Mouse (Mus musculus): ENCODE data around the gene Fam57b. TPM values are rescaled to one million over a fixed set of nuclear protein-coding genes. Genes with fewer than 3 reads are reported as not detected.

The Fam57b gene
- polyA plus RNA-seq, 1 experiment: 0.35 TPM

DNA sequence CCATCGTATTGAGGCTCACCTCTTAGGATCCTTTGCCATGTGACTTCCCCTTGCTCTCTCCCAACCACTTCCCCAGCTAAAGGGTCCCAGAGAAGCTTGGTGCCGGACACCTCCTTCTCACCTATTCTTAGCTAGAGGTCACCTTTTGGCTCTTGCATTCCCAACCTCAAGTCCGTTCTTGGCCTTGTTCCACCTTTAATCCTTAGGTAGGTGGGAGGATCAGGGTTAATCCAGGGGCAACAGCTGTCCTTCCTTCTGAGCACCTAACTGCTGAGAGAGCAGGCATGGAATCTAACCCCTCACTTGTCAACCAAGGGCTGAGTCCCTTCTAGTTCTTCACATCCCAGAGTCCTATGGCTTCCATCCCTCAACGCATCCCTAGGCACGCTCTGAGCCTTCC is 28.5 kb downstream of the Fam57b start:
- TF ChIP-seq GATA1 (IDR thresholded peaks at IDR 0.05; ENCODE audit: low read length): no peak

DNA sequence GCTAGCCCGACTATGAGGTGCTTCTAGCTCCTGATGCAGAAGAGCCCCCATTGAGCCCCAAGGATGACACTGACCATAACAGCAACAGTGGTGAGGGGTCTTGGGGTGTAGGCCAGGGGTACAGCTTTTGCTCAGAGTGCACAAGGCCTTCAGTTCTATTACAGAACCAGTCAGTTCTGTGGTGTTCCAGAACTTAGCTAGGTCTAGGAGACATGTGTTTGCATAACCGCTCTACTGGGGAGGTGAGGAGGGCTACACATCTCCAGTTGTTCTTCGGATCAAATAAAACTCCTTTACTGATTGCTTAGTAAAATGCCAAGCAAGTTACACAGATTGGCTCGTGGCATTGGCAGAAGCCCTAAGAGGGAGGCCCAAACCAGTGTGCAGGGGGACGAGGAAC is 34.1 kb downstream of the Fam57b start, which contains the start of gene 4930451I11Rik:
Gene 4930451I11Rik, minus strand, starts transcription at position 101 of the 400 bp plus-strand sequence.
- TF ChIP-seq GATA1 (IDR thresholded peaks at IDR 0.05; ENCODE audit: low read length): no peak

DNA sequence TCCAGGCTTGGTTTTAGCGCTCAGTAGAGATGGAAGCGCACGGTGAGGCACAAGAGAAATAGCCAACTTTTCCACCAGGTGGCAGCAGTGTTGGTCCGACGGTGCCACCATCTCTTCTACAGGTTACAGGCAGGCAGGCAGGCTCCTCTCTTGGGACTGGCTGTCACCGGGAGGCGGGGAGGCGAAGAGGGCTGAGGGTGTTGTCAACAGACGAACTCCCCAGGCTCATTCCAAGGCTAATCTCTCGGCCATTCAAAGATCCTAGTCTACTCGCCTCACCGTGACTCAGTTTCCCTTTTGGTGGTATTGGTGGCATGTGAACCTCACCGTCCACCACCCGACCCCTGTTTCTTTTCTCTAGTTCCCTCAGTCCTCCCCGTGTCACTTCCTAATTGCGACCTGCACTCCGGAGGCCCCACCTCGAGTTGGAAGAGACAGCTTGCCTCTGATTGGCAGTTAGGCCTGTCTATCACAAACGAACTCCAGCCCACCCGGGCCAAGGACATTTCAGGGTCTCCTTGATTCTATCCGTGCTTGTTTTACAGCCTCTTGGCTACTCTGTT is 34.6 kb downstream of the Fam57b start:
- TF ChIP-seq GATA1 (IDR thresholded peaks at IDR 0.05; ENCODE audit: low read length): no peak

DNA sequence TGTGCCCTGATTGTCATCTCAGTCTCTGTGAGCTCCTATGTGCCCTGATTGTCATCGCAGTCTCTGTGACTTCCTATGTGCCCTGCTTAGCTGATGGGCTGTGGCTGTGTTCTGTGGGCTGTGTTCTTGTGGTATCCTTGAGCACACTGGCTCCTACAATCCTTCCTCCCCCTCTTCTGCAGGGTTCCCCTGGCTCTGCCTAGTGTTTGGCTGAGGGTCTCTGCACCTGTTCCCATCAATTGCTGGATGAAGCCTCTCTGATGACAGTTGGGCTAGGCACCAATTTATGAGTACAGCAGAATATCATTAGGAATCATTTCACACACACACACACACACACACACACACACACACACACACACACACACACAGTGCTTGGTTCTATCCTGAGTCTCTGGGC is 35.8 kb downstream of the Fam57b start:
- no peak for TF ChIP-seq GATA1 (IDR thresholded peaks at IDR 0.05; ENCODE audit: low read length)

DNA sequence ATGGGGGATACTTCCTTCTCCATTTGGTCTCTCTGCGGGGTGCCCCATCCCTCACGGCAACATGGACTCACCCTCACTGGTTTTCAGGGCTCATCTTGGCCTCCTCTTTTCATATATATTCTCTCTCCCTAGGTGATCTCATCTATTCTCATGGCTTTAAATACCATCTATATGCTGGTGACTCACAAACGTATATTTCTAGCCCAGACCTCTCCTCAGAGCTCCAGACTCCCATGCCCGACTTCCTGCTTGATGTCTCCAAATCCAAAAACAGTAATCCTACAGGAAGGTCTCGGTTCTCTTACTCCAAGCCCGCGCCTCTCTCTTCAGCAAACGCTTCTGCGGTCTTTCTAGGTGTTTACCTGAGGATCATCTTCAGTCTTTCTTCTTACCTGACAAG is 45.8 kb downstream of the Fam57b start:
- no peak for TF ChIP-seq GATA1 (IDR thresholded peaks at IDR 0.05; ENCODE audit: low read length)

DNA sequence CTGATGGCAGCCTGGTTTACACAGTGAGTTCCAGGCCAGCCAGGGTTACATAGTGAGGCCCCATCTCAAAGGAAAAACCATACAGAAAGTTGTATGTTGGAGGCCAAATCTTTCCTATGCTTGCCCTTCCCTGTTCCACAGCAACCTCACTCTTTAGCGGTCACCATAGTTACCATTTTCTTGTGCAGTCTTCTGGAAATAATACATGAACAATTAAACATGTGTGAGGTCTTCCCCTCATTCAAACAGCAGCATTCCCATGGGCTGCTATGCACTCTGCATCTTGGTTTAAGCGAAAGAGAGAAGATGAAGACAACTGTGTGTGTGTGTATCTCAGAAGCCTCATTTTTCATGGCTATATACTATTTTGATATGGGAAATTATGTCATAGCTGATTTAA is 48.0 kb downstream of the Fam57b start:
- no peak for TF ChIP-seq GATA1 (IDR thresholded peaks at IDR 0.05; ENCODE audit: low read length)

DNA sequence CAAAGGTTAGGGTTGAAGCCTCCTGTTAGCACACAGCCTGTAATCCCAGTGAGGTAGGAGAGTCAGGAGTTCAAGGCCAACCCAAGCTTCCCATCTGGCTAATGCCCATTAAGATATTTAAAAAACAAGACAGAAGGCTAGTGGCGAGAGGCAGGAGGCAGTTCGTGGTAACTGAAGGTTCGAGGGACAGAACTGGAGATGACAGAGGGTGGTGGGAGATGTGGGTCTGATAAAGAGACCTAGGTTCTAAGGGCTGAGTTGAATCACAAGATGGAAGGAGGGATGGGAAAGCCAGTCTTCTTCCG is 49.6 kb downstream of the Fam57b start, which contains the start of gene Doc2a:
Gene Doc2a, plus strand, starts transcription at position 301 of the 305 bp plus-strand sequence.
- TF ChIP-seq GATA1 (IDR thresholded peaks at IDR 0.05; ENCODE audit: low read length): no peak

DNA sequence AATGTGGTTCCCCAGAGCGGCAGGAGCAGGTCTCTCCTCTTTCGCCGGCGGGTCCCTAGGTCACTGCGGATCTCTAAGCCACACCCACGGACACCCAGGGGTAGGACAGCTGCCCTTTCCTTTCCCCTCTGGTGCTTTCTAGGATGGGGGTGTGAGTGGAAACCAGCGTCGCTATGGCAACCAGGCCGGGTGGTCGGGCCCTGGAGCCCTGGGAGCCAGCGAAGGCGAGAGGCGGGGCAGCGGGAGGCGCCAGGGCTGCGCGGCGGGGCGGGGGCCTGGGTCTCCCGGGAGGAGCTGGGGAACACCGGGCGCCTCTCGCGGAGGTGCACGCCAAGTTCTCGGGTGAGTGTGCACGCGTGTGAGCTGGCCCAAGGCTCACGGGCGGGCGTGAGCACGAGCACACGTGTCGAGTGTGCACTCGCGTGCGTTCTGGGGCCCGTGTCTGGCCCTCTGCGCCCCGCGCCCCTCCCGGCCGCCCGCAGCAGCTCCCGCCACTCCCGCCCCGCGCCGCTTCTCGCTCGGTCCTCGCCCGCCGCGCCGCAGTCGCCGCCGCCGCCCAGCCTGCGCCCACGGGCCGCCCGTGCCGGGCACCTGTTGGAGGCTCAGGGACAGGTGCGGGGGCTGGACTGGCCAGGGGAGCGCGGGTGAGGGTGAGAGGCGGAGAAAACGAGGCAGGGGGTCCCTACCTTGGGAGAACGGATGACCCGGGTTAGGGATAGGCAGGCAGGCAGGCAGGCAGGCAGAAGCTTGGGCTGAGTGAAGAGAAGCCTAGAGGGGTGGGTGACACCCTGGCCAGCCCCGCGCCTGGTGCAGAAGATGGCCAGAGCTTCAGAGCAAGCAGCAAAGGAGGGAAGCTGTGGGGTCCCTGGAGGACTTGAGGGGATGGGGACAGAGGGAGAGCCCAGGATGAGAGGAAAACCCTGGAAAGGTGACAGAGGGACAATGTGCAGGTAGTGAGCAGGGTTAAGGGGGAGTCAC is 50.2 kb downstream of the Fam57b start:
- no peak for TF ChIP-seq GATA1 (IDR thresholded peaks at IDR 0.05; ENCODE audit: low read length)

DNA sequence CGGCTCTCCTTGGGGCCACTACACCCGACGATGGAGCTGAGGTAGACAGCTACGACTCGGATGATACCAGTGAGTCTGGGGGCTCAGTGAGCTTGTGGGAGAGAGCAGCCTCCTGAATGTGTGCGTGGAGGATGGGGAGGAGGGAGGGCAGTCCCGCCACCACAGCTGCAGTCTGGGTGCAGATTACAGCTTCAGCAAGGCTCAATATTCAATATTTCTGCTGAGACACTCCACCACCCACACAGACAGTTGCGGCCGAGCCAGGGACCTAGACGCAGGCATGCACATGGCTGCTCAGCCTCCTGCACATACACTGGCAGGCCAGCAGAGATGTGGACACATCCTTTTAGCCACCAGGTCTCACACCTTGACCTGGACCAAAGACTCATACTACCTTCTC is 51.3 kb downstream of the Fam57b start:
- no peak for TF ChIP-seq GATA1 (IDR thresholded peaks at IDR 0.05; ENCODE audit: low read length)

DNA sequence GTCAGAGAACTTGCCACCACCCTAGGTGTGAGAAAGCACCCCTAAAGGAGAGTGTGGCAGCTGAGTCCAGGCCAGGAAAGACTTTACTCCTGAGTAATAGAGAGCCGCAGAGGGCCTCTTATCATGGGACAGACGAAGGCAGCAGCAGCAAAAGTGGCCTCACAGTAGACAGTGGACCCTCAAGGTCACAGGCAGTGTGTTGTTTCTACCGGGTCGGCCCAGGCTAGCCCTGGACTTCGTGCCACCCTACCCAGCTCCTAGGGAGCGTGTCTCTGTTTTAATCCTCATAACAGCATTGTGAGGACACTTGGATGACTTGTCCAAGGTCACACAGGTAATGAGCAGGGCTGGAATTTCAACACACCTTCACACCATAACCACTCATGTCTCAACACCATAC is 52.7 kb downstream of the Fam57b start:
- no peak for TF ChIP-seq GATA1 (IDR thresholded peaks at IDR 0.05; ENCODE audit: low read length)

DNA sequence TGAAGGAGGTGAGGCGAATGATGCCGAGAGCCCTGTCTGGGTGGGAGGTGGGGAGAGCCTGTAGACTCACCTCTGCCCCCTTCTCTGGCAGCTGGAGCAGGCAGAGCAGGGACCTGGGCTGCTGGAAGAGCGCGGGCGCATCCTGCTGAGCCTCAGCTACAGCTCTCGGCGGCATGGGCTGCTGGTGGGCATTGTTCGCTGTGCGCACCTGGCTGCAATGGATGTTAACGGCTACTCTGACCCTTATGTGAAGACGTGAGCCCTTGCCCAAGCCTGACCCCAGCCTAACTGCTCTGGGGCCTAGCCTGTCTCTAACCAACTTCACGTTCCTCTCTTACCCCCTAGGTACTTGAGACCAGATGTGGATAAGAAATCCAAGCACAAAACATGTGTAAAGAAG is 53.7 kb downstream of the Fam57b start:
- no peak for TF ChIP-seq GATA1 (IDR thresholded peaks at IDR 0.05; ENCODE audit: low read length)

DNA sequence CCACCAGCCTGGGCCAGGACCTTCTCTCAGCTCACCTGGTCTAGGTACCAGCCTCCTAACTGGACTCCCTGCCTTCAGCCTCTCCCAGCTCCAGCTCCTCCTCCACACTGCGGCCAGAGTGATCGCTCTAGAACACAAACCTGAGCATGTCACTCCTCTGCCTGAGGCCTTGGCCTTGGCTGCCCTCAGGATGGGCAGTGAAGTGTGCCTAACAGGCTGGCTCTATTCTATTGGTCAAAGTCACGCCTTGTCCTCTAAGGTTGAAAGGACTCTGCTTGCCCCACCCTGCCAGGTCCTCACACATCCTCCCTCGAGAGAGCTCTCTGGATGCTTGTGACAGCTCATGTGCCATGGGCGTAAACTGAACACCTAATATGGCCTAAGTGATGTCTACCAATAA is 56.0 kb downstream of the Fam57b start:
- TF ChIP-seq GATA1 (IDR thresholded peaks at IDR 0.05; ENCODE audit: low read length): no peak

DNA sequence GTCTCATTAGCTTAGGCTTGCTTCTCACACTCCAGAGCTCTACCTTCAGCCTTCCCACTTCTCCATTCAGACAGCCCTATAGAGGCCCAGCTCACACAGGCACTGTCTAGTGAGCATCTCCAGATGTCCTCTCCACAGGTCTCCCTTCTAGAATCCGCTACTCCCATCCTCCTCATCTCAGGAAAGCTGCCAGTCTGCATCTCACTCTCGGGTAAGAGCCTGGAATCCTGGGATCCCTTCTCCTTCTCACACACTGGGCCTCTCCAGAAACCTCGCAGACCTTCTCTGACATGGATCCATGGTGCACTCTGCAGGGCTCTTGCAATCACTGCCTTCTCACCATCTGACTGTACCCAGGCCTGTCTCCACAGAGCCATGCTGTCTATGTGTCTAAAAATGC is 58.2 kb downstream of the Fam57b start:
- no peak for TF ChIP-seq GATA1 (IDR thresholded peaks at IDR 0.05; ENCODE audit: low read length)

DNA sequence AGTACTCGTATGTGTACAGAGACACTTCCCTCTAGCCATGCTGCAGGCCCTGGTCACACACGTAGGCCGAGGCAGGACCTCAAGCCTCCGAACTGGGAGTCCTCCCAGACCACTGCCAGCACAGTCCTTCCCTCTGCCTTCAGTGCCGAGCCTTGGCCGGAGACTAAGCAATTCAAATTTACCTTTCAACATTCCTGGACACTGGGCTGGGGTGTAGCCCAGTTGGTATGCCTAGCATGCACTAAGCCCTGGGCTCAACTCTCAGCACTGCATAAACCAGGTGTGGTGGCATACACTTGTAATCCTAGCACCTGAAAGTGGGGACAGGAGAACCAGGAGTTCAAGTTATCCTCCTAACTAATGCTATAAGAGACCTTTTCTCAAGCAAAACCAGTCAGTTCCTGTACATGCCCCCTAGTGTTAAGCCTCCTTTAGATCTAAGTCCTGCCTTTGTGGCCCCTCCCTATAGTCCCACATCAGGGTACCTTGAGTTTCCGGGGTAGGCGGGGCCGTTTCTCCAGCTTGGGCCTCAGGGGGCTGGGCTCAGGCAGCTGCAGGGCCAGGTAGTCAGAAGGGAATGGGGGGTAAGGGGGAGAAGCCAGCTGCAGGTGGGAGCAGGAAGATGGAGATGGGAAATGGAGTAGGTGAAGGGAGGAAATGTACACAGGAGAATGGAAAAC is 59.4 kb downstream of the Fam57b start:
- TF ChIP-seq GATA1 (IDR thresholded peaks at IDR 0.05; ENCODE audit: low read length): no peak

DNA sequence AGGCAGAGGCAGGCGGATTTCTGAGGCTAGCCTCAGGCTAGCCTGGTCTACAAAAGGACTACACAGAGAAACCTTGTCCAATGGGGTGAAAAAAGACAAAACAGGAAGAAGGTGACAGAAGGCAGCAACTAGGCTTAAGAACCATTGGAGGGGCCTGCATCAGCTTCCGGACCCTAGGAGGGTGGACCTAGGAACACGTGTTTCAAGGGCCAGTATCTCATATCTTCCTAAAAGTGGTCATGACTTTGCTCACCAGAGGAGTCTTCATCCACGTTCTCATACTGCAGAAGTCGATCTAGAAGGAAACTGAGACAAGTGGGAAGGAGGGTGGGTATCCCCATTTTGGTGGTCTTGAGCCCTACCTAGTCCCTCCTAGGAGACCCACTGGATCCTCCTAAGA is 63.5 kb downstream of the Fam57b start:
- TF ChIP-seq GATA1 (IDR thresholded peaks at IDR 0.05; ENCODE audit: low read length): no peak

DNA sequence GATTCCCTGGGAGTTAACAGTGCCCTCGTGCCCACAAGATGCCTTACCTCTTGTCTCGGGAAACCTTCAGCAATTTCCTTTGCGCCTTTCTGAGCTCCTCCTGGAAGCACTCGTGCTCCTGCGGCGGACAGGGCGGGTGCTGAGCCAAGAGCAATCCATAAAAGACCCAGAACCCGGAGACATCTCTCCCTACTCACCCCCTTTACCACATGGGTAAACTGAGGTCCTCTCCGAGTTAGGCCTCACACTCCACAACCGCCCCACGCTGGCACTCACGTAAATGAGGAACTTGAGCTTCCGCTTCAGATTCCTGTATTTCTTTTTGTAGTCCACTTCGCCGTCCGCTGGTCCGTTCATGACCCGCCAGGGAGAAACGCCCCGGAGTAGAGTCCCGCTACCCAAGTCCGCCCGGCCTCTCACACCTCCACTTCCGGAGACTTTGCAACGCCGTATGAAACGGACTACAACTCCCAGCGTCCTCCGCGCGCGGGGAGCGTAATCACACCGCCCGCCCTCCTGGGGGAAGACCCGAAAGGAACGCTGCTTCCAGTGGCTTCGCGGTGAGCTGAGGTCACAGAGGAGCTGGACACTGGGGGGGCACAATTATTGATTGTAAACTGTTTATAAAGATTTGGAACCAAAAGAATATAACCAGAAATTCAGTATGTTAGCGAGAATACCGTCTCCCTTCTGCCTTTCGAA is 64.1 kb downstream of the Fam57b start, which contains the start of gene Hirip3:
Gene Hirip3, plus strand, starts transcription at position 544 of the 702 bp plus-strand sequence.
- no peak for TF ChIP-seq GATA1 (IDR thresholded peaks at IDR 0.05; ENCODE audit: low read length)
